Mouse (Mus musculus) C2C12 (cell line): ENCODE data around the gene Pds5b.

Source experiments
- CTCF ChIP-seq: IDR thresholded peaks from one replicate; pipeline ENCODE4 v1.5.1; 2011; ENCODE audit not compliant: control insufficient read depth, insufficient read depth, insufficient read length
- FOSL1 ChIP-seq: IDR thresholded peaks from one replicate; pipeline ENCODE4 v1.8.0; 2011; ENCODE audit warnings: mild to moderate bottlenecking, low read length; ENCODE audit not compliant: poor library complexity, insufficient read depth, severe bottlenecking
- MAX ChIP-seq: IDR thresholded peaks from one replicate; pipeline ENCODE4 v1.6.1; 2011; ENCODE audit warnings: mild to moderate bottlenecking, control low read depth
- USF1 ChIP-seq: IDR thresholded peaks from one replicate; pipeline ENCODE4 v1.6.1; 2011; ENCODE audit warnings: low read depth, mild to moderate bottlenecking, control low read depth, moderate library complexity

GRCm38 (mm10) chr5:150629272-150629671 lies 44.3 kb upstream of the Pds5b start:
- TF ChIP-seq CTCF (no peak), USF1 (no peak), FOSL1 (no peak), MAX (no peak)
